ENCODE assay signal across 23 mouse cellular contexts in the genomic region with DNA sequence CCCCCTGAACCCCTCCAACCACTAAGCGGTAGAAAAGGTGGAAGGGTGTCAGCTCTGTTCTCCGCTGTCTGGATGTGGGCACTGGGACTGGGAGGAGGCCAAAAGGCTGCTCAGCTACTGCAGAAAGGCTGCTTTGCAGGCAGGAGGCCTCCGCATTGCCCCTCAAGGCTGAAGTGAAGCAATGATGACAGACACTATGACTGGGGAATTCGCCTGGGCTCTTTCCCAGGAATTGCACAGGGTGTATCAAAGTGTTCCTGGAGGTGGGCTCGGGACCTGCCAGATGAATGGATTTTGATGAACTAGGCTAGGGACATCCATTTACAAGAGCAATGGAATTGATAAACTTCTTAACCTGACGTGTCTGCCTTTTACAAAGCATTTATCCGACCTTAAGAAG. TPM values are rescaled to one million over a fixed set of nuclear protein-coding genes. Genes with fewer than 3 reads are reported as not detected.
A peak's percentile ranks its signal among the peaks of the same experiment; 100 is the strongest.
DNase-seq lines count a peak whose midpoint lies in the region; ATAC-seq lines count a peak whose summit lies in the region.
"Had no signal": no experiment of that assay in that cellular context is flagged by ENCODE, and none has a peak within 500 bp of the region (broad histone marks: within the 10 kb centered on the region; RNA-seq: fewer than 3 reads in every experiment).

No protein-coding gene starts in this region.

- no peaks in the 10 kb centered on the region for H3K36me3 ChIP-seq in midbrain, embryonic 12.5 days
- H3K36me3 ChIP-seq in midbrain, embryonic 10.5 days, result no peaks in the 10 kb centered on the region
- H3K36me3 ChIP-seq in neural tube, embryonic 13.5 days, result no peaks in the 10 kb centered on the region
- H3K36me3 ChIP-seq: embryonic facial prominence, embryonic 13.5 days; forebrain, embryonic 12.5 days; heart, embryonic 10.5 days had no signal

- 76% methylated on average over 7 of the region's 7 CpGs for WGBS in midbrain, embryonic 12.5 days
- 86% methylated on average over 7 of the region's 7 CpGs for WGBS in midbrain, embryonic 10.5 days
- WGBS in neural tube, embryonic 13.5 days, result 64% methylated on average over 7 of the region's 7 CpGs

- H3K4me3 ChIP-seq in midbrain, embryonic 12.5 days, result no peak overlapping the region
- H3K4me3 ChIP-seq in midbrain, embryonic 10.5 days, result no peak overlapping the region
- H3K4me3 ChIP-seq in neural tube, embryonic 13.5 days, result no peak overlapping the region
- H3K4me3 ChIP-seq: embryonic facial prominence, embryonic 13.5 days; forebrain, embryonic 12.5 days; heart, embryonic 10.5 days had no signal

- intact Hi-C loops in left cerebral cortex, postnatal 4 days (cut with DNase I), result no loop called here

- peaks cover 9% of the 10 kb centered on the region; the same call in 1 of the 2 replicates for H3K27me3 ChIP-seq in midbrain, embryonic 12.5 days
- H3K27me3 ChIP-seq in midbrain, embryonic 10.5 days (ENCODE audit: low read depth, poor library complexity, severe bottlenecking), result no peaks in the 10 kb centered on the region
- H3K27me3 ChIP-seq in neural tube, embryonic 13.5 days, result peaks cover 45% of the 10 kb centered on the region

- no peak overlapping the region for H3K9ac ChIP-seq in midbrain, embryonic 12.5 days (replicated peaks)
- H3K9ac ChIP-seq in neural tube, embryonic 13.5 days, result no peak overlapping the region
- H3K9ac ChIP-seq: embryonic facial prominence, embryonic 13.5 days; forebrain, embryonic 12.5 days had no signal

- 0 out of 2 replicates have a peak overlapping the region, but pooled peaks have one; percentile 39 for H3K27ac ChIP-seq in midbrain, embryonic 12.5 days (replicated peaks)
- no peak overlapping the region for H3K27ac ChIP-seq in midbrain, embryonic 10.5 days (replicated peaks)
- H3K27ac ChIP-seq in neural tube, embryonic 13.5 days (replicated peaks), result peak overlapping the region; percentile 49; the same call in 1 of the 2 replicates
- H3K27ac ChIP-seq: embryonic facial prominence, embryonic 13.5 days; forebrain, embryonic 12.5 days; heart, embryonic 10.5 days had no signal

- peak; percentile 27 for DNase-seq in adrenal gland, postnatal 10 days
- no peak for DNase-seq in adrenal gland, adult 8-10 months
- DNase-seq in midbrain, embryonic 10.5 days (ENCODE audit: low spot score), result no peak
- no peak for DNase-seq in neural tube, embryonic 10.5 days (ENCODE audit: extremely low spot score, low spot score)
- no peak for DNase-seq in left cerebral cortex, postnatal 4 days
- DNase-seq: cerebellum, adult 18-20 months; cerebellum, adult 9-11 months; cerebellum, postnatal 36 days; gastrocnemius, postnatal 10 days; heart, adult 18-20 months; heart, postnatal 10 days; heart, postnatal 4 days had no signal

- peaks cover 7% of the 10 kb centered on the region; the same call in 1 of the 2 replicates for H3K4me1 ChIP-seq in midbrain, embryonic 12.5 days
- peaks cover 14% of the 10 kb centered on the region for H3K4me1 ChIP-seq in midbrain, embryonic 10.5 days
- H3K4me1 ChIP-seq in neural tube, embryonic 13.5 days (replicated peaks), result peaks cover 22% of the 10 kb centered on the region
- H3K4me1 ChIP-seq: embryonic facial prominence, embryonic 13.5 days; heart, embryonic 10.5 days had no signal

- no peak for ATAC-seq in midbrain, embryonic 12.5 days (ENCODE audit: low FRiP score, low read depth)
- ATAC-seq in neural tube, embryonic 13.5 days (ENCODE audit: low read depth), result no peak
- ATAC-seq: activated CD4-positive, CD25-positive, alpha-beta regulatory T cell, adult 4 months; forebrain, embryonic 16.5 days; hindbrain, embryonic 16.5 days; inflammation-experienced regulatory T-cells, adult 6 months; Patski had no signal

- no peak overlapping the region for H3K4me2 ChIP-seq in midbrain, embryonic 12.5 days (replicated peaks)
- H3K4me2 ChIP-seq in neural tube, embryonic 13.5 days, result no peak overlapping the region
- H3K4me2 ChIP-seq: embryonic facial prominence, embryonic 13.5 days; forebrain, embryonic 12.5 days had no signal

- no peaks in the 10 kb centered on the region for H3K9me3 ChIP-seq in midbrain, embryonic 12.5 days
- no peaks in the 10 kb centered on the region for H3K9me3 ChIP-seq in midbrain, embryonic 10.5 days (replicated peaks)
- H3K9me3 ChIP-seq in neural tube, embryonic 13.5 days, result no peaks in the 10 kb centered on the region
- H3K9me3 ChIP-seq: embryonic facial prominence, embryonic 13.5 days; forebrain, embryonic 12.5 days; heart, embryonic 10.5 days had no signal

RNA-seq across cellular contexts. Expression of a gene that starts 27.9 kb away (rescaled TPM):
- total RNA-seq in adrenal gland, postnatal 10 days (2021), result 10 to 100 TPM; 15.4 to 38.4 TPM
- total RNA-seq in adrenal gland, adult 8-10 months (2022), result 10 to 100 TPM; 13.0 to 15.2 (median 14.0) TPM
- 8.6 and 8.8 TPM in 2 replicates for polyA plus RNA-seq in midbrain, embryonic 12.5 days (2016; fragmentation: Nextera tagmentation; extraction: Ambion mirVana)
- polyA plus RNA-seq in midbrain, embryonic 10.5 days (2016; fragmentation: Nextera tagmentation; extraction: Ambion mirVana), result 3.3 and 4.1 TPM in 2 replicates
- 20.7 and 22.3 TPM in 2 replicates for polyA plus RNA-seq in neural tube, embryonic 13.5 days (2015; fragmentation: Nextera tagmentation; extraction: Ambion mirVana)
- total RNA-seq in left cerebral cortex, postnatal 4 days (2021), result 10 to 100 TPM; 27.8 to 31.9 TPM
- total RNA-seq: MEL had no signal
- polyA plus RNA-seq: activated CD4-positive, CD25-positive, alpha-beta regulatory T cell, adult 4 months; inflammation-experienced regulatory T-cells, adult 6 months had no signal
